Mouse (Mus musculus): ENCODE data around the gene Clec16a. TPM values are rescaled to one million over a fixed set of nuclear protein-coding genes. Genes with fewer than 3 reads are reported as not detected.

Gene Clec16a
- total and polyA plus RNA-seq, 3 experiments = 20.0 to 24.2 (median 20.5) TPM

DNA sequence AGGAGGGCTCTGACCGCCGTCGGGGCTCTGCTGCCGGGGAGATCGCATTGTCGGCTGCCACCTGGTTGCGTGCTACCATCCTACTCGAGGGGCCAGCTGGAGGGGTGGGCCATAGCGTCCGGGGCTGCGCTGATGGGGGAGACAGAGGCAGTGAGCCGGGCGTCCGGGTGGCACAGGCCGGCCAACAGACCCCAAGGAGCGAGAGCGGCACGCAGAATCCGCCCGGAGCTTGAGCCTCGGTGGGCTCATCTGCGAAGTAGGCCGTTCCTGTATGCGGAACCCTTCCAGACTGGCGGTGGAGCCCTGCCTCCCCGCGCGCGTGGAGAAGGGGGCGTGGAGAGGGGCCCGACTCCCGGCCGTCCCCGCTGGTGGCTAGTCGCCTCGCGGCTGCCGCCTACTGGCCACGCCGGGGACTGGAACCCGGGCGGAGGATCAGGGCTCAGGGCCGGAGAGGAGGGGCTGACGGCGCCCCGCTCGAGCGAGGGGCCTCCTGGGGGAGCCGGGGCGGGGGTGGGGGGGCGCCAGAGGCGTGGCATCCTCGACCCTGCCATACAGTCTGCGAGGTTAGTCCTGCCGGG is 239.7 kb downstream of the Clec16a start:
- dilution Hi-C loops (cut with MboI; ENCODE audit: extremely low pct_ligation_motif_present, extremely low pct_unique_long_range_greater_than_20kb, low sequenced_read_pairs) = no loop called here
- Histone ChIP-seq H3K27ac (ENCODE audit: insufficient read depth, low read depth) (peak overlapping the region; percentile 89), H3K9me3 (replicated peaks; ENCODE audit: low read length) (no peaks in the 10 kb centered on the region), H3K36me3 (replicated peaks in 1 of 2; ENCODE audit: control insufficient read depth in 1 of 2, insufficient read depth in 1 of 2, low read length in 1 of 2) (peaks cover 0 to 24% of the 10 kb centered on the region in 2 experiments), H3K4me1 (ENCODE audit: control insufficient read depth in 1 of 2, insufficient read depth in 2 of 2) (peaks cover 39 to 60% of the 10 kb centered on the region in 2 experiments), H3K79me2 (replicated peaks; ENCODE audit: control insufficient read depth, extremely low read depth, insufficient read depth, poor library complexity, severe bottlenecking) (peaks cover 16% of the 10 kb centered on the region), H3K9ac (ENCODE audit: insufficient read depth, low read depth) (peak overlapping the region; percentile 89), H3K27me3 (replicated peaks) (no peaks in the 10 kb centered on the region), H3K4me2 (ENCODE audit: insufficient read depth, low read depth, poor library complexity, severe bottlenecking) (peak overlapping the region; percentile 52; the same call in 1 of the 2 replicates), H3K4me3 (replicated peaks in 1 of 3; ENCODE audit: low read depth in 2 of 3, low read length in 2 of 3, poor library complexity in 1 of 3) (peak overlapping the region; percentile 84 to 99 (median 96))
- in situ Hi-C loops (cut with MboI; ENCODE audit: low pct_ligation_motif_present, low pct_unique_long_range_greater_than_20kb, low sequenced_read_pairs) = loop anchor here (5.0 kb wide), 3 partner anchors 38 to 213 kb away; no protein-coding TSS in a partner anchor
- TF ChIP-seq ZC3H11A (IDR thresholded peaks at IDR 0.05; ENCODE audit: low read depth, low read length) (peak; percentile 58; the same call in 1 of the 2 replicates), TCF12 (IDR thresholded peaks at IDR 0.05; ENCODE audit: low read depth, low read length) (peak; percentile 79; the same call in 1 of the 2 replicates), USF1 (IDR thresholded peaks at IDR 0.05; ENCODE audit: low read depth, low read length) (no peak), JUND (conservative IDR thresholded peaks at IDR 0.05; ENCODE audit: low read depth, low read length) (no peak), MAX (IDR thresholded peaks at IDR 0.05; ENCODE audit: low read length) (peak; percentile 81), KAT2A (IDR thresholded peaks at IDR 0.05; ENCODE audit: insufficient replicate concordance, low read length) (peak; percentile 68; the same call in 1 of the 2 replicates), UBTF (IDR thresholded peaks at IDR 0.05; ENCODE audit: low read depth, low read length) (peak; percentile 92), HCFC1 (IDR thresholded peaks at IDR 0.05; ENCODE audit: low read depth, low read length) (no peak), POLR2A (IDR thresholded peaks at IDR 0.05; ENCODE audit: low read depth, low read length) (peak; percentile 83), NRF1 (IDR thresholded peaks at IDR 0.05; ENCODE audit: low read depth, low read length) (no peak), ZMIZ1 (IDR thresholded peaks at IDR 0.05; ENCODE audit: low read depth, low read length) (no peak), NELFE (IDR thresholded peaks at IDR 0.05; ENCODE audit: low read depth, low read length) (peak; percentile 60; the same call in 1 of the 2 replicates), MYC (IDR thresholded peaks at IDR 0.05; ENCODE audit: low read depth, low read length) (peak; percentile 36; the same call in 1 of the 2 replicates), SIN3A (IDR thresholded peaks at IDR 0.05; ENCODE audit: low read length) (peak; percentile 81; the same call in 1 of the 2 replicates), RAD21 (IDR thresholded peaks at IDR 0.05; ENCODE audit: low read depth, low read length) (peak; percentile 77), MEF2A (IDR thresholded peaks at IDR 0.05; ENCODE audit: borderline replicate concordance, low read depth, low read length) (peak; percentile 71; the same call in 1 of the 2 replicates), BHLHE40 (IDR thresholded peaks at IDR 0.05; ENCODE audit: low read depth, low read length) (peak; percentile 18; the same call in 1 of the 2 replicates), POLR2AphosphoS2 (IDR thresholded peaks at IDR 0.05; ENCODE audit: low read depth, low read length) (peak; percentile 73; the same call in 1 of the 2 replicates), ELF1 (IDR thresholded peaks at IDR 0.05; ENCODE audit: low read depth, low read length) (peak; percentile 60; the same call in 1 of the 2 replicates), MXI1 (IDR thresholded peaks at IDR 0.05; ENCODE audit: low read depth, low read length) (peak; percentile 94), CHD2 (IDR thresholded peaks at IDR 0.05; ENCODE audit: low read length) (0 out of 2 replicates have a peak, but pooled peaks have one; percentile 6), JUN (IDR thresholded peaks at IDR 0.05; ENCODE audit: insufficient read depth, low read depth, low read length) (no peak), MAZ (IDR thresholded peaks at IDR 0.05; ENCODE audit: low read depth, low read length) (peak; percentile 14; the same call in 1 of the 2 replicates), E2F4 (IDR thresholded peaks at IDR 0.05; ENCODE audit: insufficient replicate concordance, low read depth, low read length) (no peak; the same call in 1 of the 2 replicates), CTCF (conservative IDR thresholded peaks at IDR 0.05 in 1 of 2, IDR thresholded peaks at IDR 0.05 in 1 of 2; ENCODE audit: low read depth in 2 of 2, low read length in 2 of 2) (peak; percentile 10 to 93; a peak in 2 of 4 replicates), ZNF384 (IDR thresholded peaks at IDR 0.05; ENCODE audit: low read depth, low read length) (0 out of 2 replicates have a peak, but pooled peaks have one; percentile 3), SMC3 (IDR thresholded peaks at IDR 0.05; ENCODE audit: low read depth, low read length) (peak; percentile 88), TBP (conservative IDR thresholded peaks at IDR 0.05; ENCODE audit: low read depth, low read length) (peak; percentile 64; the same call in 1 of the 2 replicates)
- DNase-seq (ENCODE audit: extremely low read depth) = peak; percentile 95
